Mouse (Mus musculus) heart, postnatal 0 days (tissue): ENCODE data around the gene Chrm1.

ENCODE experiments used
- CTCF ChIP-seq: IDR thresholded peaks from 2 replicates; pipeline ENCODE4 v1.5.1; 2016; ENCODE audit warnings: antibody characterized with exemption, control low read depth, low read depth
- EP300 ChIP-seq: IDR thresholded peaks from 2 replicates; pipeline ENCODE4 v1.6.1; 2016; ENCODE audit warnings: antibody characterized with exemption, low read depth

- TF ChIP-seq CTCF (no peak), EP300 (no peak)
Observed at GRCm38 (mm10) chr19:8722021-8722420, 58.4 kb downstream of the Chrm1 start.
